Mouse (Mus musculus) urinary bladder, postnatal 25 days (tissue): ENCODE data around the gene Cfap299.

Experiments
- DNase-seq: peaks from one replicate; pipeline ENCODE4 v3.0.0; 2022; ENCODE audit warnings: low spot score

Cfap299 gene

GRCm38 (mm10) chr5:98376799-98377090 lies 47.6 kb downstream of the Cfap299 start:
- DNase-seq: no peak

GRCm38 (mm10) chr5:98380360-98380759 lies 51.3 kb downstream of the Cfap299 start:
- no peak for DNase-seq

- DNase-seq: no peak
Observed at GRCm38 (mm10) chr5:98387054-98387453, 58.0 kb downstream of the Cfap299 start.

GRCm38 (mm10) chr5:98402165-98402564 lies 73.1 kb downstream of the Cfap299 start:
- DNase-seq: no peak

- peak; percentile 15 for DNase-seq
Observed at GRCm38 (mm10) chr5:98410060-98410459, 81.0 kb downstream of the Cfap299 start.

- no peak for DNase-seq
Observed at GRCm38 (mm10) chr5:98416385-98417145, 87.5 kb downstream of the Cfap299 start.

- no peak for DNase-seq
Observed at GRCm38 (mm10) chr5:98424965-98425364, 95.9 kb downstream of the Cfap299 start.

- no peak for DNase-seq
Observed at GRCm38 (mm10) chr5:98426112-98426511, 97.0 kb downstream of the Cfap299 start.

GRCm38 (mm10) chr5:98430060-98430459 lies 101.0 kb downstream of the Cfap299 start:
- no peak for DNase-seq

GRCm38 (mm10) chr5:98438686-98439085 lies 109.6 kb downstream of the Cfap299 start:
- DNase-seq: no peak

- no peak for DNase-seq
Observed at GRCm38 (mm10) chr5:98446771-98447462, 117.8 kb downstream of the Cfap299 start.

GRCm38 (mm10) chr5:98449873-98450272 lies 120.8 kb downstream of the Cfap299 start:
- DNase-seq: no peak

GRCm38 (mm10) chr5:98466882-98467535 lies 137.9 kb downstream of the Cfap299 start:
- DNase-seq: no peak

GRCm38 (mm10) chr5:98470052-98470451 lies 140.9 kb downstream of the Cfap299 start:
- DNase-seq: no peak

GRCm38 (mm10) chr5:98476539-98476938 lies 147.4 kb downstream of the Cfap299 start:
- no peak for DNase-seq

GRCm38 (mm10) chr5:98477261-98477660 lies 148.2 kb downstream of the Cfap299 start:
- no peak for DNase-seq

- DNase-seq: no peak
Observed at GRCm38 (mm10) chr5:98483507-98483906, 154.4 kb downstream of the Cfap299 start.

GRCm38 (mm10) chr5:98485189-98485588 lies 156.1 kb downstream of the Cfap299 start:
- no peak for DNase-seq

GRCm38 (mm10) chr5:98498317-98498716 lies 169.2 kb downstream of the Cfap299 start:
- no peak for DNase-seq

- no peak for DNase-seq
Observed at GRCm38 (mm10) chr5:98516214-98516613, 187.1 kb downstream of the Cfap299 start.

- DNase-seq: no peak
Observed at GRCm38 (mm10) chr5:98520118-98520517, 191.0 kb downstream of the Cfap299 start.

- no peak for DNase-seq
Observed at GRCm38 (mm10) chr5:98522270-98522977, 193.3 kb downstream of the Cfap299 start.

- no peak for DNase-seq
Observed at GRCm38 (mm10) chr5:98523050-98523449, 193.9 kb downstream of the Cfap299 start.
